Mouse (Mus musculus): ENCODE measurements around the gene Arhgap29.

DNA sequence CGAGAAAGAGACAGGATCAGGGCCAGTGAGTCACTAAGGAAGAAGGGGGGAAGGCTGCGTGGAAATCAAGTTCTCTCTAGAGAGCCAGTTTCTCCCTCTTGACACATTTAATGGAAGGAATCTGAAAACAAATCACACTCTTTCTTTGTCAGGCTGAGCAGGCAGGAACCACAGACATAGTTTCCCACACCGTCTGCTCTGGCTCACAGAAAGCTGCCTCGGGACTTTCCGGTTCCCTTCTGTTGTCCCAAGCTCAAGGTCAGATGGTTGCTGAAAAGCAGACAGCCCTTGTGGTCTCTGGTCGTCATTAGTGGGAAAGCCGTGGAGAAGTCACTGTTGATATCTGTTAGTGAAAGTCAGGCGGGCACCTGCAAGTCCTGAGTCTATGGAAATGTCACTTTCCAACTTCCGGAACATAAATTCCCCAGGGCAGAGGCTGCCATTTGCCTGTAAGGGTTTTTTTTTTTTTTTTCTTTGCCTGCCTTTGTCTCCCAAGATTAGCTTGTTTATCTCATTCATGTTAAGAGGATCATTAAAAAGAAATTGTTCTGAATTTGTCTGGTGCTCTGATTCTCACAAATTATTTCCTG is 81.0 kb downstream of the Arhgap29 start:
- TF ChIP-seq POLR2A (IDR thresholded peaks at IDR 0.05; ENCODE audit: extremely low read depth, insufficient read depth, low read length) (no peak), CTCF (IDR thresholded peaks at IDR 0.05; ENCODE audit: low read depth, low read length) (no peak)
